Mouse (Mus musculus) CH12.LX (cell line): ENCODE measurements around the gene Scd4.

ENCODE experiments used
- CHD2 ChIP-seq: IDR thresholded peaks from 2 replicates; pipeline ENCODE4 v1.6.1; 2011; ENCODE audit warnings: low read length, improper control_type of control experiment
- CTCF ChIP-seq, 2 experiments: IDR thresholded peaks in 1 of 2; conservative IDR thresholded peaks in 1 of 2; 2 replicates each; pipeline ENCODE4 v1.5.1; 2011 to 2012; ENCODE audit warnings: low read depth in 2 of 2, low read length in 2 of 2, improper control_type of control experiment in 1 of 2, inconsistent platforms in 1 of 2, mild to moderate bottlenecking in 1 of 2, moderate library complexity in 1 of 2
- EP300 ChIP-seq: IDR thresholded peaks from 2 replicates; pipeline ENCODE4 v1.6.1; 2011; ENCODE audit warnings: low read length, improper control_type of control experiment
- HCFC1 ChIP-seq: IDR thresholded peaks from 2 replicates; pipeline ENCODE4 v1.6.1; 2012; ENCODE audit warnings: low read depth, mild to moderate bottlenecking, inconsistent platforms, low read length, improper control_type of control experiment
- MAX ChIP-seq: IDR thresholded peaks from 2 replicates; pipeline ENCODE4 v1.6.1; 2011; ENCODE audit warnings: low read length, improper control_type of control experiment
- MAZ ChIP-seq: IDR thresholded peaks from 2 replicates; pipeline ENCODE4 v1.6.1; 2012; ENCODE audit warnings: low read depth, mild to moderate bottlenecking, inconsistent platforms, low read length, improper control_type of control experiment, moderate library complexity
- MEF2A ChIP-seq: IDR thresholded peaks from 2 replicates; pipeline ENCODE4 v1.6.1; 2014; ENCODE audit warnings: low read depth, mild to moderate bottlenecking, inconsistent platforms, low read length, improper control_type of control experiment, borderline replicate concordance
- NELFE ChIP-seq: IDR thresholded peaks from 2 replicates; pipeline ENCODE4 v1.6.1; 2011; ENCODE audit warnings: low read depth, low read length, improper control_type of control experiment
- POLR2A ChIP-seq: IDR thresholded peaks from 2 replicates; pipeline ENCODE4 v1.6.1; 2011; ENCODE audit warnings: low read depth, mild to moderate bottlenecking, improper control_type of control experiment, low read length
- RAD21 ChIP-seq: IDR thresholded peaks from 2 replicates; pipeline ENCODE4 v1.6.1; 2011; ENCODE audit warnings: low read depth, mild to moderate bottlenecking, low read length, improper control_type of control experiment, moderate library complexity
- TCF12 ChIP-seq: IDR thresholded peaks from 2 replicates; pipeline ENCODE4 v1.6.1; 2014; ENCODE audit warnings: low read depth, mild to moderate bottlenecking, inconsistent platforms, low read length, improper control_type of control experiment
- ZNF384 ChIP-seq: IDR thresholded peaks from 2 replicates; pipeline ENCODE4 v1.6.1; 2012; ENCODE audit warnings: low read depth, low read length, improper control_type of control experiment, inconsistent platforms

DNA sequence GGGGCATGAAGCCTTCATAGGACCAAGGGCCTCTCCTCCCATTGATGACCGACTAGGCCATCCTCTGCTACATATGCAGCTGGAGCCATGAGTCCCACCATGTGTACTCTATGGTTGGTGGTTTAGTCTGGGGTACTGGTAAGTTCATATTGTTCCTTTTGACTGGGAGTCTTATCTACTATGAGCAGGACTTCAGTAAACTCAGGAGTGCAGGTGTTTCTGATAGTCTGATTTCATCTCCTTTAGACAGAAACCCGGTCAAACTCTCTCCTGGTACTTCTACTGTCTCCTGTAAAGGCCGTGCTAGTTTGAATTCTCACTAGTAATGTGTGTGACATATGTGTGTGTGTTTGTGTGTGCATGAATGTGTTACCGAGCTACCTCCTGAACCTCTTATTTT is 32.8 kb downstream of the Scd4 start:
- TF ChIP-seq NELFE (no peak), EP300 (no peak), CHD2 (no peak), POLR2A (no peak), TCF12 (no peak), CTCF (conservative IDR thresholded peaks at IDR 0.05 in 1 of 2, IDR thresholded peaks at IDR 0.05 in 1 of 2; ENCODE audit: low read depth in 2 of 2, low read length in 2 of 2) (no peak), MEF2A (no peak), ZNF384 (no peak), MAX (no peak), MAZ (no peak), HCFC1 (no peak), RAD21 (no peak)
